Mouse (Mus musculus) cerebellum, adult 11-12 months (tissue): ENCODE results near the gene Slmap.
A peak's percentile ranks its signal among the peaks of the same experiment; 100 is the strongest.
"Not testable (repeated sequence)": the region's sequence is repeated elsewhere in the genome, so short reads cannot be mapped to it uniquely, and the experiment has no call there.

Source experiments
- DNase-seq: peaks from one replicate; pipeline ENCODE4 v3.0.0; 2022

Gene Slmap

GRCm38 (mm10) chr14:26531410-26532313 lies 3.1 kb downstream of the Slmap start:
- DNase-seq, result no peak

- no peak for DNase-seq
These were observed 4.4 kb downstream of the Slmap start for GRCm38 (mm10) chr14:26530350-26530749.

GRCm38 (mm10) chr14:26528296-26528695 lies 6.4 kb downstream of the Slmap start:
- DNase-seq, result no peak

- no peak for DNase-seq
These were observed 8.8 kb downstream of the Slmap start for GRCm38 (mm10) chr14:26525955-26526354.

- no peak for DNase-seq
These were observed 11.6 kb downstream of the Slmap start for GRCm38 (mm10) chr14:26523082-26523481.

- no peak for DNase-seq
These were observed 14.9 kb downstream of the Slmap start for GRCm38 (mm10) chr14:26519831-26520230.

- no peak for DNase-seq
These were observed 16.9 kb downstream of the Slmap start for GRCm38 (mm10) chr14:26517843-26518242.

GRCm38 (mm10) chr14:26516232-26516631 lies 18.5 kb downstream of the Slmap start:
- not testable (repeated sequence) for DNase-seq

- DNase-seq, result no peak
These were observed 18.9 kb downstream of the Slmap start for GRCm38 (mm10) chr14:26515802-26516201.

GRCm38 (mm10) chr14:26510545-26510944 lies 24.2 kb downstream of the Slmap start:
- no peak for DNase-seq

- DNase-seq, result no peak
These were observed 26.6 kb downstream of the Slmap start for GRCm38 (mm10) chr14:26508150-26508549.

- no peak for DNase-seq
These were observed 27.4 kb downstream of the Slmap start for GRCm38 (mm10) chr14:26507361-26507760.

- no peak for DNase-seq
These were observed 30.2 kb downstream of the Slmap start for GRCm38 (mm10) chr14:26504541-26504940.

- DNase-seq, result no peak
These were observed 34.4 kb downstream of the Slmap start for GRCm38 (mm10) chr14:26500136-26500933.

GRCm38 (mm10) chr14:26495021-26495420 lies 39.7 kb downstream of the Slmap start:
- no peak for DNase-seq

GRCm38 (mm10) chr14:26491150-26491549 lies 43.6 kb downstream of the Slmap start:
- peak; percentile 49 for DNase-seq

GRCm38 (mm10) chr14:26488329-26489020 lies 46.3 kb downstream of the Slmap start:
- DNase-seq, result no peak

GRCm38 (mm10) chr14:26486416-26487198 lies 48.1 kb downstream of the Slmap start:
- no peak for DNase-seq

- DNase-seq, result no peak
These were observed 53.3 kb downstream of the Slmap start for GRCm38 (mm10) chr14:26481457-26481856.

- no peak for DNase-seq
These were observed 57.0 kb downstream of the Slmap start for GRCm38 (mm10) chr14:26477738-26478137.

- no peak for DNase-seq
These were observed 58.3 kb downstream of the Slmap start for GRCm38 (mm10) chr14:26476391-26476790.

- no peak for DNase-seq
These were observed 66.8 kb downstream of the Slmap start for GRCm38 (mm10) chr14:26467974-26468373.
